In the genomic region with DNA sequence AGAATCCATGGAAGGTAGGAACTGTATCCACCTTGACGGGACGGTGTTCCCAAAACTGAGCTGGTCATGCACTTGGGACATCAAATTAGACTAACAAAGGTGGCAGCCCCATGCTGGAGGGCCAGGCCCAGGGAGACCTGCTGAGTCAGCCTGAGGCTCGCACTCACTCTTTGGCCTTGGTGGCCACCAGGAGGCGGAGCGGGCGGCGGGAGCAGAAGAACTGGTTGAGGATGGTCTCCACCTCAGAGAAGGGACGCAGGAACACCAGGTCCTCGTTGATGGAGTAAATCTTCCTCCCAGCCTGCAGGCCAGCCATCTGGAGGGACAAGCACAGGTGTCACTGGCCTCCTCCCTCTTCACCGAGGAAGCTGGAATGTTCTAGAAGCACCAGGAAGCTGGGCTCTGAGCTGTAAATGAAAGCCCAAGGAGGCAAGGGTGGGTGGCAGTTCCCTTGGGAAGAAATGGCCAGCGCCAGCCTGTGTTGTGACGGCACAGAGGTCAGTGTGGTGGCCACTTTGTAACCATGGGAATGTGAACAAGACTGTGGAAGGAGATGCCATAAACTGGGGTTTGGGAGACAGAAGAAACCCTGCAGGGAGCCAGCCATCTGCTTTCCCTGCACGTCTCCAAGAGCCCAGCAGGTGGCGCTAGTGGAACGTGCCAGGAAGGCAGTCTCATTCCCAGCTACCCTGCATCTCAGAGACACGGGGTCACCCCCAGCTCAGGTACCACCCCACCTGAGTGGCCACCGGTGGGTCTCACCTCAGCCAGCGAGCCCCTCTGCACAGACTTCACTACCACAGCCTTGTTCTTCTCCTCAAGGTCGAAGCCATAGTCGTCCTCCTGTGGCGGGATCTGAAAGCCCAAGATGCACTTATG, we compare ENCODE assay signal across 8 mouse cellular contexts.
DNase-seq lines count a peak whose midpoint lies in the region; ATAC-seq and TF ChIP-seq lines count a peak whose summit lies in the region.

No protein-coding gene starts in this region.

- no peak for TF ChIP-seq POLR2A in heart, adult 2 months (IDR thresholded peaks at IDR 0.05; ENCODE audit: insufficient read depth, low read depth, low read length)

- no peak overlapping the region for H3K9ac ChIP-seq in heart, adult 2 months (ENCODE audit: low read depth, low read length)
- no peak overlapping the region for H3K9ac ChIP-seq in heart, embryonic 11.5 days (ENCODE audit: low read depth, low read length)
- H3K9ac ChIP-seq in limb, embryonic 13.5 days, result no peak overlapping the region

- intact Hi-C loops in heart, adult 2 months (cut with DNase I), result loop anchor here (1.0 to 2.0 kb wide), 2 partner anchors 123 to 189 kb away; no protein-coding TSS in a partner anchor
- intact Hi-C loops in gastrocnemius, postnatal 14 days (cut with DNase I; ENCODE audit: low total_unique reads), result loop anchor here (2.0 kb wide), 1 partner anchor 189 kb away; no protein-coding TSS in a partner anchor

- peak; percentile 71 to 85 for DNase-seq in heart, adult 2 months
- peak; percentile 68 for DNase-seq in gastrocnemius, postnatal 14 days
- DNase-seq in kidney, adult 8-10 months, result peak; percentile 33 to 75
- peak; percentile 60 to 74 for DNase-seq in natural killer cell, adult 2 months (ENCODE audit: low spot score in 2 of 2)
- peak; percentile 80 for DNase-seq in splenic B cell, adult 2 months (ENCODE audit: low read depth, low spot score)

- WGBS in heart, adult 2 months, result 48% methylated on average over 21 of the region's 21 CpGs
- WGBS in heart, embryonic 11.5 days (ENCODE audit: insufficient replicate concordance), result 50% methylated on average over 21 of the region's 21 CpGs
- WGBS in limb, embryonic 13.5 days, result 44% methylated on average over 21 of the region's 21 CpGs

- H3K27ac ChIP-seq in heart, adult 2 months, result no peak overlapping the region
- H3K27ac ChIP-seq in heart, embryonic 11.5 days (ENCODE audit: low read depth, low read length), result no peak overlapping the region
- no peak overlapping the region for H3K27ac ChIP-seq in limb, embryonic 13.5 days

- TF ChIP-seq CTCF in heart, adult 2 months (IDR thresholded peaks at IDR 0.05), result peak; percentile 99

- no peaks in the 10 kb centered on the region for H3K79me2 ChIP-seq in heart, adult 2 months (replicated peaks; ENCODE audit: control insufficient read depth, insufficient read depth, low read length)

- peak; percentile 93 for TF ChIP-seq EP300 in heart, adult 2 months (IDR thresholded peaks at IDR 0.05; ENCODE audit: insufficient read depth, low read depth, low read length)

- H3K36me3 ChIP-seq in heart, adult 2 months (ENCODE audit: control insufficient read depth, insufficient read depth, low read length), result no peaks in the 10 kb centered on the region
- no peaks in the 10 kb centered on the region for H3K36me3 ChIP-seq in heart, embryonic 11.5 days (ENCODE audit: control insufficient read depth, insufficient read depth, low read length)
- peaks cover 40% of the 10 kb centered on the region for H3K36me3 ChIP-seq in limb, embryonic 13.5 days
- peaks cover 3% of the 10 kb centered on the region; the same call in 1 of the 2 replicates for H3K36me3 ChIP-seq in splenic B cell, adult 2 months (ENCODE audit: control insufficient read depth, insufficient read depth, low read length, poor library complexity, severe bottlenecking)

- H3K27me3 ChIP-seq in heart, adult 2 months (ENCODE audit: control insufficient read depth, insufficient read depth, low read length), result no peaks in the 10 kb centered on the region
- no peaks in the 10 kb centered on the region for H3K27me3 ChIP-seq in heart, embryonic 11.5 days (ENCODE audit: control insufficient read depth, insufficient read depth, low read length)
- no peaks in the 10 kb centered on the region for H3K27me3 ChIP-seq in limb, embryonic 13.5 days
- H3K27me3 ChIP-seq in splenic B cell, adult 2 months (ENCODE audit: control insufficient read depth, insufficient read depth, low read length, poor library complexity, severe bottlenecking), result no peaks in the 10 kb centered on the region

- ATAC-seq in heart, embryonic 11.5 days (replicated peaks; ENCODE audit: insufficient number of reproducible peaks, low FRiP score, low TSS enrichment), result no peak; the same call in none of the 2 replicates
- peak; percentile 70 for ATAC-seq in common myeloid progenitor, adult 5-6 weeks (replicated peaks; ENCODE audit: low read depth, poor library complexity, severe bottlenecking)
- ATAC-seq in limb, embryonic 13.5 days (ENCODE audit: low FRiP score, low read depth), result peak; percentile 18; the same call in 1 of the 2 replicates

- no peak overlapping the region for H3K4me2 ChIP-seq in heart, embryonic 11.5 days
- H3K4me2 ChIP-seq in limb, embryonic 13.5 days (replicated peaks), result 0 out of 2 replicates have a peak overlapping the region, but pooled peaks have one; percentile 7

- no peak overlapping the region for H3K4me3 ChIP-seq in heart, adult 2 months
- H3K4me3 ChIP-seq in heart, embryonic 11.5 days (ENCODE audit: low read depth, low read length), result no peak overlapping the region
- no peak overlapping the region for H3K4me3 ChIP-seq in limb, embryonic 13.5 days

- H3K9me3 ChIP-seq in heart, embryonic 11.5 days (replicated peaks; ENCODE audit: control insufficient read depth, low read length), result no peaks in the 10 kb centered on the region
- no peaks in the 10 kb centered on the region for H3K9me3 ChIP-seq in limb, embryonic 13.5 days

- H3K4me1 ChIP-seq in heart, adult 2 months (ENCODE audit: control insufficient read depth, insufficient read depth, low read length), result no peaks in the 10 kb centered on the region
- H3K4me1 ChIP-seq in heart, embryonic 11.5 days (ENCODE audit: control insufficient read depth, insufficient read depth, low read length), result 0 out of 2 replicates have a peak, but pooled peaks cover 3% of the 10 kb centered on the region
- peaks cover 16% of the 10 kb centered on the region for H3K4me1 ChIP-seq in limb, embryonic 13.5 days
